18 mouse cellular contexts compared by ENCODE assay signal in the genomic region with DNA sequence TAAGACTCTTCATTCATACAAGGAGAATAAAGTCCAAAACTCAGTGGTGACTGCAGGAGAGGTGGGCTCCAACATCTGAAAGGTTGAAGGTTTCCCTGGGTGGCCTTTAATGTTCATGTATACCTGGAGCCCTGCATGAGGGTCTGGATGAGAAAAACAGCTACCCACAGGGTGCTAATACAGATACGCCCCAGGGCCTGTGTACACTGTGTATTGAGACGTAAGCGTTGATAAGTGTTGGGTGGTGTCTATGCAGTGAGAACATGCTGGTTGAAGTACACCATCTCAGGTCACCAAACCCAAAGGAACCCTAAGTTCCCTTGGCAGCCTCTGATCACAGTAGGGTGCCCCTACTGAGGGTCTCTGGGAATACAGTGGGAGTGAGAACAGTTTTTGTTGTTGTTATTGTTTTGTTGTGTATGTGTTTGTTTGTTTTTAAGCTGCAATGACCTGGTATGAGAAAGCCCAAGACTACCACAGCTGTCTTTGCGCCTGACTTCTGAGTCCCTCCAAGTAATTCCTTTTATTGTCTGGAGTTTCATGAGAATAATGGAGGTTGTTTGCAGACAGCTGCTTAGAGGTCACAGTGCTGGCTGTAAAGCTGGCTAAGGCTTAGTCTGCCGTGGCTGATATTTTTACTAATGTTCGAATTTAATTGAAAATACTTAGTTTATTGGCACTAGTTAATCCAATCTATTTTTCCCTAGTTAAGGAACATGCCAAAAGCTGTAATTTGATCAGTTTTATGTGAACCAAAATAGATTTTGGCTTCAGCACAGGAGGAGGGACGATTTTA.
"Had no signal": no experiment of that assay in that cellular context is flagged by ENCODE, and none has a peak within 500 bp of the region (broad histone marks: within the 10 kb centered on the region; RNA-seq: fewer than 3 reads in every experiment).

No protein-coding gene starts in this region.

- H3K4me3 ChIP-seq: lung, embryonic 15.5 days; megakaryocyte, embryonic 14.5 days; midbrain, embryonic 13.5 days; midbrain, embryonic 15.5 days; neural tube, embryonic 12.5 days had no signal

- DNase-seq: liver, postnatal 0 days; lung, adult 2 months; lung, postnatal 14 days; lung, postnatal 36 days; right cerebral cortex, postnatal 25 days; right cerebral cortex, postnatal 4 days; spleen, adult 18-20 months; thymus, adult 2 months; thymus, postnatal 25 days; thymus, postnatal 4 days had no signal

- H3K4me1 ChIP-seq: lung, embryonic 15.5 days; midbrain, embryonic 13.5 days; midbrain, embryonic 15.5 days; neural tube, embryonic 12.5 days had no signal

- H3K9me3 ChIP-seq: lung, embryonic 15.5 days; midbrain, embryonic 13.5 days; midbrain, embryonic 15.5 days; neural tube, embryonic 12.5 days had no signal

- H3K36me3 ChIP-seq: lung, embryonic 15.5 days; midbrain, embryonic 13.5 days; midbrain, embryonic 15.5 days; neural tube, embryonic 12.5 days had no signal

- H3K9ac ChIP-seq: liver, postnatal 0 days; lung, embryonic 15.5 days; midbrain, embryonic 13.5 days; midbrain, embryonic 15.5 days; neural tube, embryonic 12.5 days had no signal

- H3K27me3 ChIP-seq: lung, embryonic 15.5 days; megakaryocyte, embryonic 14.5 days; midbrain, embryonic 13.5 days; midbrain, embryonic 15.5 days; neural tube, embryonic 12.5 days had no signal

- ATAC-seq: liver, postnatal 0 days; lung, postnatal 0 days; midbrain, embryonic 13.5 days; midbrain, embryonic 15.5 days had no signal

- H3K27ac ChIP-seq: lung, embryonic 15.5 days; macrophage; midbrain, embryonic 13.5 days; midbrain, embryonic 15.5 days; neural tube, embryonic 12.5 days had no signal

- H3K4me2 ChIP-seq: lung, embryonic 15.5 days; midbrain, embryonic 11.5 days; midbrain, embryonic 13.5 days; midbrain, embryonic 15.5 days; neural tube, embryonic 12.5 days had no signal
